Mouse (Mus musculus) MEL (cell line): ENCODE data around the gene Atp23.

Source experiments
- KAT2A ChIP-seq: conservative IDR thresholded peaks from 2 replicates; pipeline ENCODE4 v1.6.1; 2012; ENCODE audit warnings: low read depth, low read length, improper control_type of control experiment, inconsistent platforms
- MAX ChIP-seq: IDR thresholded peaks from 2 replicates; pipeline ENCODE4 v1.6.1; 2011; ENCODE audit warnings: low read length, improper control_type of control experiment
- POLR2A ChIP-seq, 2 experiments: IDR thresholded peaks; 2 replicates each; pipeline ENCODE4 v1.6.1; 2011 to 2012; ENCODE audit warnings: low read length in 2 of 2, mild to moderate bottlenecking in 2 of 2, control low read depth in 1 of 2, improper control_type of control experiment in 1 of 2, low read depth in 1 of 2, moderate library complexity in 1 of 2; ENCODE audit not compliant: control insufficient read depth in 1 of 2, insufficient read depth in 1 of 2, poor library complexity in 1 of 2
- TBP ChIP-seq: IDR thresholded peaks from 2 replicates; pipeline ENCODE4 v1.8.0; 2011; ENCODE audit warnings: low read depth, low read length, improper control_type of control experiment

- no peak for TF ChIP-seq KAT2A
- TF ChIP-seq TBP, result no peak
- no peak for TF ChIP-seq POLR2A (IDR thresholded peaks at IDR 0.05; ENCODE audit: control insufficient read depth in 1 of 2, insufficient read depth in 1 of 2, low read depth in 1 of 2, low read length in 2 of 2, poor library complexity in 1 of 2)
- TF ChIP-seq MAX, result no peak
These were observed 5.7 kb upstream of the Atp23 start for GRCm38 (mm10) chr10:126906811-126907210.
